Mouse (Mus musculus) gastrocnemius, adult 18-20 months (tissue): ENCODE results near the gene Clybl. TPM values are rescaled to one million over a fixed set of nuclear protein-coding genes. Genes with fewer than 3 reads are reported as not detected.

ENCODE experiments used
- DNase-seq: peaks from one replicate; pipeline ENCODE4 v3.0.0; 2021; ENCODE audit warnings: low spot score
- total RNA-seq, 2 experiments: library from RNA; stranded (reverse); gene quantifications; 2 replicates each; pipeline ENCODE4 v1.2.3; 2021

Gene Clybl
- total RNA-seq, 2 experiments from 2014 or later: 68.5 to 70.8 TPM

DNA sequence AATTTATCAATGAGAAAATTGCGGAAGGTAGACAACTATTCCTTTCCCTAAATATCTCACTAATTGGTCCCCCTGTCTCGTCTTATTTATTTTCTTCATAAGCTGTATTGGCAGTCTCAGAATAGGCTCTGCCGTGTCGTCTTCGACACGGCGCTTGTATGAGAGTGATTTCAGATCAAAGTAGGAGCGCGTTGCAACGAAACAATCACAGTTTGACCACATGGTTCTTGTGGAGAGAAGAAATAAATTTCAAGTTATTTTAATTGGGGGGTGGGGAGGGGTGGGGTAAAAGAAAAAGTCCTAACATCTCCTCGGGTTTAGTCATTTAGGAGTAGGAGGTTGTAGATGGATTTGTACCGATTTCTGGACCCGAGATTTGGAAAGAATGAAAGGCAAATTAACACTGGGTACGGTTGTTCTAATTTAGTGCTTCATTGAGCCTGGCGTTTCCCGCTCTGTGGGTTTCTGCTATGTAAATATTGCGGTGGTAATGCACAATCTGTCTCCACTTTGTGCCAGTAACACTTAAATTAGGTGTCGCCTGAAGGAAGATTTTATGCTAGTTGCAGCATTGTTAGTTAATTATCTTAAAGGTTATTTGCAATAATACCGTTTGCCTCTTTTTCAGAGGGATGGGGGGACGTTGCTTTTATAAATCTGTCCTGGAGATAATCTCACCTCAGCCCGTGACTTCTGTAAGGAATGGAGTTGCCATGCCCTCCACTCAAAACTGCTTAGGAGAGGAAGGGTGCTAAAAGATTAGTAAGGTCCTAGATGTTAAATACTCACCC lies 203.1 kb downstream of the Clybl start:
- no peak for DNase-seq

DNA sequence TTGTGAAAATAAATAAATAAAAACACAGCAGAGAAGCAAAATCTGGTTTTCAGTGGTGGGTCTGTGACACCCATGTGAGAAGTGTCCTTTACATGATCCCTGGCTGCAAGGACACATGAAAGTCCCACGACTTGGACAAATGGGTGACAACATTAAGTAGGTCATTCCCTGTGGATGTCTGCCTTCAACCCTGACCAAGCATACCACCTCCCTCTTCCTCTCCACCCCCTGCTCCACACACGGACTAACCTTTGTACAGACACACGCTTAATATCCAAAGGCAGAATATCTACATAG lies 203.7 kb downstream of the Clybl start:
- DNase-seq: no peak

DNA sequence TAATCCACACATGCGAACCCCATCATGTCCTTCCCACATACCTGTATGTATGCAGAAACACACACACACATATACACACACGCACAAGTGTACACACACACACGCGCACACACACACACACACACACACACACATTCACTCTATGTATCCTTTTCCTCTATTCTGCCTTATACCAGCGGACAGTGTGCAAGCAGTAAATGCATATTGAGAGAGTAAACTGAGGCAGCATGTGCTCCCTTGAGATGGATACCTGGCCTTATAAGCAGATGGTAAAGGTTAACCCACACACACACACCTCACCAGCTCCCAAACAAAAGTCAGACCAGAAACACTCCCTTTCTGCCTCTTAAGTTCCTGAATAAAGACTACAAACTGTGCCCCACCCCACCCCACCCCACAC lies 204.3 kb downstream of the Clybl start:
- DNase-seq: no peak

DNA sequence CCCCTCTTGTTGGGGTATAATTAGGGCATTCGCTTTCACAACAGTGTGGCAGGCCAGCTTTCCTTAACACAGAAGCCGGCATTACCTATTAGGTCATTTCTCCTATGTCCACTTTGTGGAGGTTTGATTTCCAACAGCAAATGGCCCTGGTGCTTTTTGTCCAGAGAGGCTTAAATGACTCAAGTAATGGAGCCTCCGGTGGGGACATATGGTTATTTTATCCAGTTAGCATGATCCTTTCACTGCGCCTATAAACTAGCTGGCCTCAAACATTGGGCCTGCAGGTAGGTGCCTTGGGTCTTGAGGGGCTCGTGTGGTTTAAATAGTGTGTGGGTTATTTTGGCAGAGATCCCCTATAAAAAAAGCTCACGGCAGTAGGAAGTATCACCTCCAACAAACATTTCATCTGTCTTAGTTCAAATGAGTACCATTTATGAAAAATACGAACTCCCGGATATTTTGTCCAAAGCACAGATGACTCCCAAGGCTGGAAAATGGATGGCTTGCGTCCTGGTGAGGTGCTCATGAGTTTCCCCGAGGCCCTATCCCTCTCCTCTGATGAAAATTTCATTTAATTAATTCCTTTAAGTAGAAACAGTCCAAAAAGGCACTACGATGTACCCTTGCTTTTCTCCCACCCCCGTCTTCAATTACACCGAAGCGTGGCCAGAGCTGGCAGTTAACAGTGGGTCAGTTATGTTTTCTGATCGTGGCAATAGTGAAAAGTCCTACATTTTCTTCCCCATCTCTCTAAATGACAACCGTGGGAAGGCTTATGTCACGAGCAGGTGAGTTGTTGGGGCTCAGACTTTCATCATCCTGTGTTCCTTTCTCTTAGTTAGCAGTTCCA lies 205.0 kb downstream of the Clybl start:
- DNase-seq: no peak

DNA sequence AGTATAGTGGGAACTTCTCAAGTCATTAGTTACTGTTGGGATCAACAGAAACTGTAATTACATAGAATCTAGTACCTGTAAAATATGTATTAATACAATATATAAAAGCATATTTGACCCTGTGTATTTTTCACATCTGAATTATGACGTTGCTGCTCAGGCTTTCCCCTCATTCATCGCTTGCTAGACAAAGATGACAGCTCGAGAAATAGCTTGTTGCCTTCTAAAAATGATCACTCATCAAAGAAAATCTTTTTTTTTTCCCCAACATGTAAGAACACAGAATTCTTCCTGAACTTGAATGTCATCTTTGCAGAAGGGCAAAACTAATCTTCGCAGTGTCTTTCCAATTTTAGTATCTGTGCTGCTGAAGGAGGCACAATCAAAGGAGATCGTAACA lies 206.3 kb downstream of the Clybl start:
- DNase-seq: no peak

DNA sequence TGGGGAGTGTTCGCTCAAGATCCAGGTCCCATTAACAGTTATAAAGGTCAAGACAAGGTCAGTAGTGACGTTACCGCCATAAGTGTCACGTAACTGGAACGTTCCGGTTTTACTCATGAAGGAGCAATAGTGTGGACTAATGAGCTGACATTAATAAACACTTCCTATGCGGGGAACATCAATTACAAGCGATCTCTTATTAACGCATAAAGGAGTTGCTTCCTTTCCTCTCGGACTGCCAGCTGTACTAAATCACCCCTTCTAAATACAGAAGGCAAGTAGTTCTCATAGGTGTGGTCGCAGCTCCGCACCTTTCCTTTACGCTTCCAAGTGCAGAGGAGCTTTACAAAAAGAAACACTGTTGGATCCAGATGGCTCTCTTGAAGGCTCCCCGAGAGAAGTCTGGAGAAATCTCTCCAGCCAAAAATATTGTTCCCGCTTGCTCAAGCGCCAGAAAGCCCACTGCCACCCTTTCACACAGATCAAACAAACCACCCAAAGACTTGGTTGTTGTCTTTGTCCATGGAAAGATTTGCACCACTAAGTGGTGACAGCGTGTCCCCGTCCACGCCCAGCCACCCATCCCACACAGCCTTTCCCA lies 207.0 kb downstream of the Clybl start:
- DNase-seq: no peak

DNA sequence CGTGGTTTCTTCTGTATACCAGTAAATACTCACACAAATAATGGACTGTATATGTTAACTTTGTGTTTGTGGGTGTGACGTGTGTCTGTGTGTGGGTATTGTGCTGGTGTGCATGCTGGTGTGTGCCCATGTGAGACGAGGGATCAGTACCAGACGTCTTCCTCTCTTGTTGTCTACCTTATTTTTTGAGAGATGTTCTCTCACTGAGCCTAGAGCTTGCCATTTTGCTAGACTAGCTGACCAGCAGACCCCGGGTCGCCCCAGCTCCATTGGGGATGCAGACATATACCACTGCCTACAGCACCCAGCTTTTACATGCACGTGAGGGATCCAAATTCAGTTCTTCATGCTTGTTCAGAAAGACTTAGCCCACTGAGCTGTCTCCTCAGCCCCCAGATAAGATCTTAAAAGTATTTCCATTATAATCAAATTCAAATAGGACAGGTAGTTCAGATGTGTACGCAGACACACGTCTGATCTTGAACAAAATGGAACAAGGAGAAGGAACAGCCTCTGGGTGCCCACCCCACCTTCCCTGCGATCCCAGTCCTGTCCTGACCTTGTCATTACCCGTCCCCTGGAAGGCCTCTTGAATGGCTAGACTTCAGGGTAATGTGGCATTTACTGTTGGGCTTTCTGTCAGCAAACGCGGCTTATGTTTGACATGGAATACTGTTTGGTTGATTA lies 208.3 kb downstream of the Clybl start:
- no peak for DNase-seq

DNA sequence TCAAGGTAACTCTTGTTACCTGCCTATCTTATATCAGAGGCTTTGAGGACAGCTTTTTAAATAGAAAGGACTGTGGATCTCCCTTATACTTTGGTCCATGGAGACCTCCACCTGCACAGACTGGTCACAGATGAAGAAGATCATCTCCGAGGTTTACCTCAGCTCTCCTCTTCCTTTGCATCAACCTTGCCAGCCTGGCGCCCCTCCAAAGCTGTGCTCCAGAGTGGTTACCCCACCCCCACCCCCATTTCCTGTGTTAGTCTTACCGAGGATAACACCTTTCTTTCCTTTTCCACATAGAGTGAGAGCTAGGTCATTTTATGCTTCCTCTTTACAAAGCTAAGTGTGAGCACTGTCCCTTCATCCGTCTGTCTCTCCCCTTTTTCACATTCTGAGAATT lies 209.4 kb downstream of the Clybl start:
- DNase-seq: no peak

DNA sequence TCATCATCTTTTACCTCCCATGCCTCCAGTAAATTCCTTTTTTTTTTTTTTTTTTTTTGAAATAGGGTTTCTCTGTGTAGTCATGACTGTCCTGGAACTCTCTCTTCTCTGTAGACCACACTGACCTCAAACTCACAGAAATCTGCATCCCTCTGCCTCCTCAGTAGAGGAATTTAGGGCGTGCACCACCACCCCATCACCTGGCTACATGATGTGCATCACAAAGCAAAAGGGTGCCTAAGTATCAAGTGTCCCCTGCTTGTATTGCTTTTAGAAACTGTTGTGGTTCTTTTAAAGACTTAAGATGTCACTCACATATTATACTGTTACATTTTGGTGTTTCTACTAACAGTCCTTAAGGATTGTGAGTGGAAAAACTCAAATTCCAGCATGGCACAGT lies 211.6 kb downstream of the Clybl start:
- no peak for DNase-seq

DNA sequence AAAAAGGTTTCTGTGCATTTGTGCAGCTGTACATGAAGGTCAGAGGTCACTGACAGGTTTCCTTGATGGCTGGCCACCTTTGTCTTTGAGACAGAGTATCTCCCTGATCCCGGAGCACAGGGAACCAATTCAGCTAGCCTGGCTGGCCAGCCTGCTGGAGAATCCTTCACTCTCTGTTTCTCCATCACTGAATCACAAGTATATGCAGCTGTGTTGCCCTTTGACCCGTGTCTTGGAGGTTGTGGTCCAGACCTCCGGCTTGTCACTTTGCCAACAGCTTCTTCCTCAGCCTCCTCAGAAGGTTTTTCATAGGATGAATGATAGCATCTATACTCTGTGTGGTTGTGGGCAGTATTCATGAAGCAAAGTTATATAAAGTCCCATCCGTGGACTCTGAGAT lies 217.2 kb downstream of the Clybl start:
- DNase-seq: no peak

DNA sequence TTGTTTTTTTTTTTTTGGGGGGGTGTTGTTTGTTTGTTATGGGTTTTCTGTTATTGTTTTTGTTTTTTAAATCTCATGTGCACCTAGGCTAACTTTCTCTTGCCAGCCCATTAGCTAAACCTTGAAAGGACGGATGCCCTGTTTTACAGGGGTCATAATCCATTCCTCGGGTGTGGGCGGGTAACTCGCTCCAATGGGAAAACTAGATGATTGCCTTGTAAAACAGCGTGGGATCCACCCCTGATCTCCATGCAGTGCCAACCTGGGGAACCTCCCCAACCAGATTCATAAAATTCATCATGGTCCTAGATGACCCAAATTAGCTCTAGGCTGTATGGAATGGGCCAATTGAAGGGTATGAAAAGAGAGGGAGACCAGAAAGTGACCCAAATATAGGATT lies 218.4 kb downstream of the Clybl start:
- DNase-seq: no peak

DNA sequence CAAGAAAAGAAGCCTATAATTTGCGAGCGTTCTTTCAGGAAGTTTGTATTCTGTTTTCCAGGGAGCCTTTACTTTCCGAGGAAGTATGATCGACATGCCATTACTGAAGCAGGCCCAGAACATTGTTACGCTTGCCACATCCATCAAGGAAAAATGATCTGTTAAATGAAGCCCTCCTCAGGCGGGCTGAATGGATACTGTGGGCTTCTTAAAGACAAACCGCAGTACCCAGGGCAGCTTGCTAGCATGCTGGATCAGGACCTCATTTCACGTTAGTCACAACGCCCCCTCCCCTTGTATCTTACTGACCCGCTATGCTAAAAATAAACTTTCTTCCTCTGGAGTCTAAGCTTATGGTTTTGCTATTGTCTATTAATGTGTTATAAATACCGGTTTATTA lies 220.4 kb downstream of the Clybl start:
- DNase-seq: no peak

DNA sequence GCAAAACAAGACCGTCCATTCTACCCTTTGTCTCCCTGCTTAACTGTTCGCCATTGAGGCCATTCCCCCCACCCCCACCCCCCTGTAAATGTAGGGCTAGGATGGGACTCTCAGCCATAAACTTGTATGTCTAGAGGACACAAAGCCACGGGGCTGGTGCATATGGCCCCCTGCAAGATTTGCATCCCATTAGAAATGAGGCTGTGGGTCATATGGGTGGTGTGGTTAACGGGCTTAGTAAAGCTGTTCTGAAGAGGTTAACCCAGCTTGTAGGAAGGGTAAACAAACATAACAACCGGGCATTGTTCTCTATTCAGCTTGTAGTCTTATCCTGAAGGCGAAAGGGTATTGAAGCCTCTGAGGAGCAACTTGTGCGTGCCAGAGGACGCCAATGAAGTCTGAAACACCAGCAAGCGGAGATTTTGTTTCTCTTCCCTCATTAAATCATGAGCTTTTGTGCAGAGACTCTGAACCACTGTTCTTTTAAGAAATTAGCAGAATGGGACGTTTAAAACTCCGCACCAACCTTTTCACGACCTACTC lies 221.3 kb downstream of the Clybl start:
- no peak for DNase-seq

DNA sequence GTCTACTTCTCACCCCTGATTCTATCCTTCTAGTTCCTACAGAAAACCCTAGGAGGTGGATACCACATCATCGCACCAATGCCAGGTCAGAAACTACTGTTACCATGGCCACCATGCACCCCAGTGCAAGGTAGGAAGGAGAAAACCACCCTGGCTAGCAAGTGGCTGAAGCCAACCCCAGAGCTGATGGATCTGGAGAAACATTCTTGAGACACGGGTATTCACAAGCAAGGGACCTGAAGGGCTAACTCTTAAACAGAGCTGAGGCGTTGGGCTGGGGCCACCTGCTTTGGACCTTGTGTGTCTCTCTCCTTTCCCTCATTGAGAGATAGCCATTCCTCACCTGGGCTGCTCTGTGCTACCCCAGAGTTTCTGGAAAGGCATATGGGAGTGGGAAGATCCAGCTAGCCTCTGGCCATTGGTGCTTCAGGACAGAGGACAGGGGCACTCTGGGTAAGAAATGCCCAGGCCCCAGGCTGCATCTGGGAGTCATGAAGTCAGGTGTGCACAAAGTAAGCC lies 222.0 kb downstream of the Clybl start:
- DNase-seq: no peak

DNA sequence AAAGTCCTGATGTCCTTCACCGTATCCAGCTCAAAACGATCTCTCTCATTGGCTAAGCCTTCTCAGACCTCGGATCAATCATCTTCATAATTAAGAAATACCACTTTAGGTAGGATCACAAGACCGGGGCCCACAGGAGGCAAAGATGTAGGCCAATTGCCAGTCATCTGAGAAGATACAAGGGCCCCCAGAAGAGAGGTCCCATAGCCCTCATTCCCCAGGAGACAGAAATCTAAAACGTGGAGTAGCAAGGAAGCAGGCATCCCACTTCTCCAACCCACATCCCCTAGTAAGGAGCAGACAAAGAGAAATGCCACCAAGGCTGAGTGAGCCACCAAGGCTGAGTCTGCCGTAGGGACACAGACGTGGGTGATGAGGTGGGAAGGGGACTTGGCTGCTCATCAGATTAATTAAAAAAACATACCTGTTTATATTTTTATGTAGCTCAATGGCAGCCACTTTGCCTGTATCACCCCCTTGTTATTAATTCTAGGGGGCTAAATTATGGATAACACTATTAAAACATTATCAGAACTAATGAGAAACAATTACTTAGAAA lies 223.2 kb downstream of the Clybl start:
- DNase-seq: no peak

DNA sequence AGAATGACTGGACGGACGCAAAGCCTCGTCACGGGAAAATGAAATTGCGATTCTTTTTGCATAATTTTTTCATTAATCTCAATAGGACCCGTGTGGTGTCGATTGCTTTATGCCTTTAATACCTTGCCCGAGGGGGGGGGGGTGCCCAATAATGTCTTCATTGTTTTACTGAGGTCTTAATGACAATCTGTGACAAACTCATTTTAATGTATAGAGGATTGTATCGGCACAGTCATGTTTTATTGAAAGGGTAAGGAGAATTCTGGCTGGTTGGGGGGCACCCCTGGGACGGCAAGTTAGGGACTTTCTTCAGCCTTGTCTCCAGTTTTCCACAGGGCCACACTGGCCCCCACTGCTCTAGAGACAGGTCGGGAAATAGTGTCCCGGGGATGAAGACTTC lies 223.7 kb downstream of the Clybl start:
- DNase-seq: no peak

DNA sequence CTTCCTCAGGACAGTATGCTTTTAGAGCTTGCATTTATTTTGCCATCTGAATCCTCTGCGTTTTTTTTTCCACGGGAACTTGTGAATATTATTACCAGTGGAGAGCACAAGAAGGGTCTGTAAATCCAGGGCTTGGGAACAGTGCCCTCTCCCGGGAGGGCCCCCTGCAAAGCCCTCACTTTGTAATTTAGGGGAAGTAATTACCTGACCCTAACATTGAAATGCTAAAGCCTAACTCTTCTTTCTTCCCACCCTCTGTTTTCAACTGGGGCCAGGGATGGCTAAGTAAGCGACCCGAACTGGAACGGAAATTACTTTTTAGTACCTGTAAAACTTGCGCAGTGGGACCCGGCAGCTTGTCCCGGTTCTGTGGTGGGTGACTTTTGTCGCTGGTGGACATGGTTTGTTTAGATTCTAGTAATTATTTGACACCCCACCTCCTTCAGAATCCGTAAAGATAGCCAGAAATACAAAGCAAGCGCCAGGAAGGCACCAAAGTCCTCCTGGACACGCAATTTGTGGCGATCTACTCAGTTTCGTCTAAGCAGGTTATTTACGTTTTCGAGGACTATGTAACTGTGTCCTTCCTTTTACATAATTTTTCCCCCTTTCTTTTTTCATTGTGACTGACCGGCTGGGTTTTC lies 224.5 kb downstream of the Clybl start:
- DNase-seq: no peak

DNA sequence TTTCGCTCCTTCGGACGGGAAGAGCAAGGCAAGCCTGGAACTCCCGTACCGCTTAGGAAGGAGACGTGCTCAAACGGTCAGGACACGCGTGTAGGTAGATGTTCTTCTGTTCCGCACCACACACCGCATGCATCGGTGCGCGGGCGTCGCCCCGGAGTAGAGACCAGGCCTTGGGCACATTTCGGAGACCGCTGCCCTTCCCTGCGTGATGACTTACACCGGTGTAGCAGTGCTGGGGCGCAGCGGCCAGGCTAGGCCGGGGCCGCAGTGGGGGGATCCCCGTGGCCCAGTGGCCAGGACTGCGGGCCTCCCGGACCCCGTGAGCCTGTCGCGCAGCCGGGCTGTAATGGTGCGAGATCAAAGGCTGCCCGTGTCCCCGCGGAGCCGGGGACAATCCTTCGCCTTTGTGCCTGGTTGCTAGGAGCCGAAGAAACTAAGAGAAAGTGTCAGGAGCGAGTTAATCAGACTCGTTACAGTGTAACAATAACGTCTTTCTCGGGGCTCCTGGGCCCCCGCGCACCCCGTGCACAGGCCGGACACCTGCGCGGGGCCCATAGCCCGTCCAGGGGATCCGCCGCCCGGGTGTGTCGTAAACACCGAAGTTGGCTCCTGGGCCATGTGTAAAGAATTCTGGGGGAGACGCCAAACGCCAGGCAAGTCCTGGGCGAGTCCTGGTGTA lies 225.2 kb downstream of the Clybl start:
- no peak for DNase-seq

DNA sequence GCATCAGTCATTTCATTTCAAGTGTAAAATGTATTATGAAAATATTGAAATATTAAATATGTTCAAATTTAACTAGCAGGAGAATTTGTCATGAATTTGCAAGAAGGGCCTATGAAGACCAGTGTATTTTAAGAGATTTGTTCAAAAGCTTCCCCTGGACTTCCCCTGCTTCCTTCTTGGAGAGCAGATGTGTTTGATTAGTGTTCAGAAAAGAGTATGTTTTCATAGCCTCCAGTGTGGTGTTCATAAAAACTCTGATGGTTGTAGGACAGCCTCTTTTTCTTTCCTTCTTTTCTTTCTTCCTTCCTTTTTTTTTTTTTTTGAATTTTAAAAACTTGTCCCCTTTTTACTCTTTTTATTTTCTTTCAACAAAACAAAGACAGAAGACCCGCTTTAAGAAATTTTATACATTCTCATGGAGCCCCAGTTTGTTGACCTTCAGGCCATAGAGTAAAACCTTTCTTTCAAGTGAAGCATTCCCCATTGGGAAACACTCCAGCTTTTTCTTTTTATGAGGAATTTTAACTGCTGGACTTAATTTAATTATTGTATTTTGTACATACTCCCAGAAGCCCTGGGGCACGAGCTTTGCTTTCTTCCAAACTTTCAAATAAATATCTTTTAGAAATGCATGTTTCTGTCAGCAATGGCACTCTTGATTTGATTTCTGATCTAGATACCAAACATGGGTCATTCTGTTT lies 231.5 kb downstream of the Clybl start:
- DNase-seq: no peak

DNA sequence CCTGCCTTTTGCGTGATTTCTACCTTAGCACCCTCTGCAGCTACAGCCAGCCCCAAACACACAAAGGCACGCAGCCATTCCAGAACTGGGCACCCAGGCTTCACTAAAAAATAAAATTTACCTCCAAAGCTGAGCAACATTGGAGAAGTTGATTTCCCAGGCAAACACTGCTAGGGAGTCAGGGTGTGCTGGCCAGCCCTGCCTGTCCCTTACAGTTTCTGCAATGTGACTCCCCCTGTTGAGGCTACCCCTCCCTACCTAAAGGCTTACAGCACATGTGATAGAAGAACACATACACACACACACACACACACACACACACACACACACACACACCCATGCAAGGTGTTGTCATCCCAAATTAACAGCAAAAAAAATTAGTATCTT lies 232.0 kb downstream of the Clybl start:
- no peak for DNase-seq
